Mouse (Mus musculus) left cerebral cortex, adult 2 months (tissue): ENCODE measurements at regions not wholly inside any gene's neighbourhood (a gene's known extent, or its start where the extent isn't known, plus 50 kb on each side); places are given as distances from the start of the nearest gene placed in this dataset.
"Not testable (repeated sequence)": the region's sequence is repeated elsewhere in the genome, so short reads cannot be mapped to it uniquely, and the experiment has no call there.

Experiments used
- DNase-seq, 2 experiments: peaks; one replicate each; pipeline ENCODE4 v3.0.0; 2021 to 2022; ENCODE audit warnings: low spot score in 2 of 2, mixed read lengths in 1 of 2; ENCODE audit errors: extremely low spot score in 1 of 2
- H3K27ac ChIP-seq: fragments of 200-600 bp; 2 replicates; pipeline ENCODE4 v1.8.1; 2022
- H3K4me3 ChIP-seq: fragments of 200-600 bp; 2 replicates; pipeline ENCODE4 v1.8.1; 2022
- CTCF ChIP-seq: fragments of 200-600 bp; IDR thresholded peaks from 2 replicates; pipeline ENCODE4 v1.8.1; 2022; ENCODE audit warnings: antibody characterized with exemption, mild to moderate bottlenecking, moderate library complexity
- intact Hi-C: fragments of 180-260 bp; cut with DNase I; formaldehyde crosslinking; loops from one replicate; pipeline ENCODE4 v1.15.1; 2025

- intact Hi-C loops, result no loop called here
- no peak for DNase-seq
- no peak overlapping the region for H3K27ac ChIP-seq
- TF ChIP-seq CTCF, result no peak
- H3K4me3 ChIP-seq, result no peak overlapping the region
These were observed 350.3 kb upstream of the Cdh5 start for GRCm38 (mm10) chr8:103751161-103751560.

GRCm38 (mm10) chr8:103763821-103764220, 337.6 kb upstream of the Cdh5 start:
- intact Hi-C loops, result no loop called here
- Histone ChIP-seq H3K27ac (no peak overlapping the region), H3K4me3 (no peak overlapping the region)
- no peak for DNase-seq
- TF ChIP-seq CTCF, result no peak

GRCm38 (mm10) chr8:103779658-103780057, 321.8 kb upstream of the Cdh5 start:
- H3K27ac ChIP-seq, result no peak overlapping the region
- intact Hi-C loops, result no loop called here
- no peak for TF ChIP-seq CTCF
- no peak for DNase-seq
- no peak overlapping the region for H3K4me3 ChIP-seq

GRCm38 (mm10) chr8:103788308-103788707, 313.1 kb upstream of the Cdh5 start:
- Histone ChIP-seq H3K27ac (no peak overlapping the region), H3K4me3 (no peak overlapping the region)
- intact Hi-C loops, result no loop called here
- TF ChIP-seq CTCF, result no peak
- DNase-seq, result no peak

GRCm38 (mm10) chr8:103793331-103793730, 308.1 kb upstream of the Cdh5 start:
- Histone ChIP-seq H3K4me3 (no peak overlapping the region), H3K27ac (no peak overlapping the region)
- TF ChIP-seq CTCF, result no peak
- intact Hi-C loops, result no loop called here
- DNase-seq, result no peak

- DNase-seq, intact Hi-C loops, H3K4me3 ChIP-seq, H3K27ac ChIP-seq: not testable (repeated sequence)
These were observed 302.8 kb upstream of the Cdh5 start for GRCm38 (mm10) chr8:103798630-103799029.

- H3K4me3 ChIP-seq, result no peak overlapping the region
- DNase-seq, result no peak
- H3K27ac ChIP-seq, result no peak overlapping the region
- no peak for TF ChIP-seq CTCF
- intact Hi-C loops, result no loop called here
These were observed 293.3 kb upstream of the Cdh5 start for GRCm38 (mm10) chr8:103808171-103808570.

GRCm38 (mm10) chr8:103808580-103808979, 292.8 kb upstream of the Cdh5 start:
- intact Hi-C loops, result no loop called here

GRCm38 (mm10) chr8:103809140-103809539, 292.3 kb upstream of the Cdh5 start:
- H3K27ac ChIP-seq, result no peak overlapping the region
- no peak for DNase-seq
- TF ChIP-seq CTCF, result no peak
- intact Hi-C loops, result no loop called here
- no peak overlapping the region for H3K4me3 ChIP-seq

More at GRCm38 (mm10) chr8:103808580-103808979, 292.8 kb upstream of the Cdh5 start:
- no peak for TF ChIP-seq CTCF
- Histone ChIP-seq H3K4me3 (no peak overlapping the region), H3K27ac (no peak overlapping the region)
- DNase-seq, result no peak

- no peak for TF ChIP-seq CTCF
- H3K27ac ChIP-seq, result no peak overlapping the region
- no peak for DNase-seq
- intact Hi-C loops, result no loop called here
- H3K4me3 ChIP-seq, result no peak overlapping the region
These were observed 287.4 kb upstream of the Cdh5 start for GRCm38 (mm10) chr8:103813954-103814591.

GRCm38 (mm10) chr8:103816101-103816894, 285.1 kb upstream of the Cdh5 start:
- no peak for DNase-seq

GRCm38 (mm10) chr8:103823541-103823940, 277.9 kb upstream of the Cdh5 start:
- intact Hi-C loops, result no loop called here

More at GRCm38 (mm10) chr8:103816101-103816894, 285.1 kb upstream of the Cdh5 start:
- intact Hi-C loops, result no loop called here
- TF ChIP-seq CTCF, result no peak
- no peak overlapping the region for H3K4me3 ChIP-seq
- no peak overlapping the region for H3K27ac ChIP-seq

GRCm38 (mm10) chr8:103824747-103825146, 276.7 kb upstream of the Cdh5 start:
- intact Hi-C loops, result no loop called here
- no peak overlapping the region for H3K4me3 ChIP-seq
- no peak for DNase-seq
- no peak overlapping the region for H3K27ac ChIP-seq
- no peak for TF ChIP-seq CTCF

More at GRCm38 (mm10) chr8:103823541-103823940, 277.9 kb upstream of the Cdh5 start:
- Histone ChIP-seq H3K4me3 (no peak overlapping the region), H3K27ac (no peak overlapping the region)
- TF ChIP-seq CTCF, result no peak
- DNase-seq, result no peak
